Mouse (Mus musculus): ENCODE measurements at regions not wholly inside any gene's neighbourhood (a gene's known extent, or its start where the extent isn't known, plus 50 kb on each side); places are given as distances from the start of the nearest gene placed in this dataset.
A peak's percentile ranks its signal among the peaks of the same experiment; 100 is the strongest.

DNA sequence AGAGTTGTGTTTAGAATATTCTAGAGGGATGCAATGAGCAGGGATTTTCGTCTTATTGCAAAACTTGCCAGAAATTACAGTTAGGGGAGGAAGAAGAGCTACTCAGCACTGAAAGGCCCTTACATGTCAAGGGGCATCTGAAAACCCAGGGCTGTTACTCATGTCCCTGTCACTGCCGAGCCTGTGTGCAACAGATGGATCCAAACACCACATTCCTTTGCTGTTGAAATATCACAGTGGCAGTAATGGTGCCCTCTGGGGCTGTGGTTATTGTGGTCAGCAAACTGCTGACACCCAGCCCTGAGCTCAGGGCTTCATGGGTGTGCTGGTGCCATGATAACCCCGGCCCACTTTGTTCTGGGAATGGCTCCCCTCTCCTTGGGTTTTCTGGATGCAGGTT, 114.3 kb upstream of the Ercc6l2 start:
- DNase-seq, result no peak

DNA sequence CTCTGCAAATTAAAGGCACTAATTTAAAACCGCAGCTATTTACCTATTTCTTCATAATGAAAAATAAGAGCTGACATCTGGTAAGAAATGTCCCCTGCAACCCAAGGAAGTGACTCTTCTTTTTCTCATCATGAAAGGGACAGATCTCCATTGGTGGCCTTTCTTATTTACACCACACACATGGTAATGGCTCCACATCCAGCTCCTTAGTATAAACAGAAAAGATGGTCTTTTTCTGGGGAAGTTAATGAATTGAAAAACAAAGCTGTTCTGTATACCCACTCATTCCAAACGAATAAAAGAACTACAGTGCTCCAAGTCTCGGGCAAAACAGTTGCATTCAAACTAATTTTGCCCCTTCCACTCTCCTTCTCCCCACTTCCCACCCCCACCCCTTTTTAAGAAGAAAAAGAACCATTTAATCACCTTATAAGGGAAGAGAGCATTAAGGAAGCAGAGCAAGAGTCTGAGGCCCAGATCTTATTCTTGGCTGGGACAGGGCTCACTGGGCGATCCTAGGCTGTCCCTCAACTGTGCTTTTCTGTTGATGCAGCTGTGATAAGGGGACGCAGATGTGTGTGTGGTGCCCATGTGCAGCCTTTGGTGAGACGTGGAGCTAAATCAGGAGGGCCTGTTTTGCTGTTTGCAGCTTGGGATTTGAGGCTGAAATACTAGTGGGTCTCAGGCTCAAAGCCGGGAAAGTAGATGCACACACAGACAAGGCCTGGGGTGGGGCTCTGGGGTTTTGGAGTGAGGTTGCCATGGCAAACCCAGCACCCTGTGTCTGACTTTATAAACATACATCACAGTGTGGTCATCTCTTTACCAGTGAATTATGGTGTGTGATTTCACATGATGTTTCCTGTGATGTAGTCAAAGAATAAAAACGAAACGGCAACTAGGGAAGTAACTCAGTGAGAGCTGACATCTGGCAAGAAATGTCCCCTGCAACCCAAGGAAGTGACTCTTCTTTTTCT, 113.6 kb upstream of the Ercc6l2 start:
- DNase-seq, result no peak

DNA sequence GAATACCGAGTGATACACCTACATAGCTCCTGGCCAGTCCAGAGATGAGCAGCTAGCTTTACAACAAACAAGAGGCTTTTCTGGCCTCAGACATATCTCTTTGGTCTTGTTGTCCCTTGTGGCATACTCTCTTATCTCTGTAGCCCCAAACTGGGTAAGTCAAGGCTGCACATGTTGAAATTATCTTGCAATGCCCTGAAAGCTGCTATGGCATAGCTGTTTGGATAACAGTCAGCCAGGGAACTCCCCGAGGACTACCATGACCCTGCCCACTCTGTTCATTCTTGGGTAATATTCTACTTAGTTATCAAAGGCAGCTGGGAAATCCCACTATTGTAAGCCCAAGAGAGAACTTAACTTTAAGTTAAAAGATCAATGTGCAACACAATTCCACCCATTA, 106.5 kb upstream of the Ercc6l2 start:
- no peak for DNase-seq

DNA sequence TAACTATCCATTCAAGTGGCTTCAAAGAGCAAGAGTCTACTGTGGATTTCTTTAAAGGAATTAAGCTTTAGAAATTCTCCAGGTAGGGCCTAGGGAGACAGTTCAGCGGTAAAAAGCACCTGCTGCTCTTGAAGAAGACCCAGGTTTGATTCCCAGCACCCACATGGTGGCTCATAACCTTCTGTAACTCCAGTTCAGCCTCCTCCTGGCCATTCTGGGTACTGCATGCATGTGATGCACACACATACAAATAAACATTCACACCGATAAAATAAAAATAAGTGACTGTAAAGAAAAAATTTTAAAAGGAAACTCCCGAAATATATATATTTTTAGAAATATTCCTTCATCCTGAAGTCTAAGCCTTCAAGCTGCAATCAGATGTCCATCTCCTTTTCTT, 101.9 kb upstream of the Ercc6l2 start:
- DNase-seq, result no peak

DNA sequence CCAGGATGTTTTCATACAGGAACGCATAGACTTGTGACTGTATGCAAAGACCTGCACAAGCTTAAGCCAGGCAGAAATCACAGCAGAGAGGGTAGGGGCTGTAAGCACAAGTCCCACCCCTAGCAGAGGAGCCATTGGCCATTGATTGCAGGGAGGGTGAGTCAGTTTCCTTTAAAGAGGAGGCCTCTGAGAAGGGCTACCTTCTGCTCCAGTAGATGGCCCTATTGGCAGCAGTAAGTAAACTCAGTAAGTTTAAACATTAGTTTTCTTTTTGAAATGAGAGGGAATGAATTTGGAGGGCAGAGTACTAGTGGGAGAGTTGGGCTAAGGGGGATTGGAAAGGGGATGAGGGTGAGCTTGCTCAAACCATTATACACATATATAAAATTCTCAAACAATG, 98.5 kb upstream of the Ercc6l2 start:
- no peak for DNase-seq

DNA sequence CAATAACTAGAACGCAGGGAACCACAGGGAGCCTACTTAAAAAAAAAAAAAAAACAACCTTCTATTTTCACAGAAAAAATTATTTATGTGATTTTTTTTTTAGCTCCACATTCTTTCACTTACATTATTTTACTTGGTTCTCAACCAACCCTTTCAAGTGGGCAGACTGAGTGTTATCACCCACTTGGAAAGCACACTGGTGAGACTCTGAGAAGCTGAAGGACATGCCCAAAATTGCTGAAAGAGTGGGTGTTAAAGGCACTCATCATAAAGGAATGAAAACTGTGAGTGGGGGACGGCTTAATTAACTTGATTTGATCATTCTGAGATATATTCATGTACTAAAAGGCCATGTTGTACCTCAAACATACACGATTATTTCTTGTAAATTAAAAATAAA, 97.8 kb upstream of the Ercc6l2 start:
- no peak for DNase-seq

DNA sequence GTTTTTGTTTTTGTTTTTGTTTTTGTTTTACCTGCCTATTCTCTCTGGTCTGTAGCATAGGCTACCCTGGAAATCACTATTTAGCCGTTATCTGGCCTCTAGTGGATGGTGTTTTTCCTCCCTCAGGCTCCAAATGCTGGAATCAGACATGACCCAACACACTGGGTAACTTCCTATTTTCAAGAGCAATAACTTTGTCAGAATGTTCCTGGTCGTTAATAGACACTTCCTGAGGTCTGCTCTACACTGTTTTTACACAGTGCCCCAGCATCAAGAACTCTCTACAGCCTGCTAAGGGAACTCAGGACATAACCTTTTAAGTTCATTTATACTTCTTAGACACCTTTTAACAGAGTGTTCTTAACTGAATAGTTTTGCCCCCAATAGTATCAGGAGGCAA, 96.3 kb upstream of the Ercc6l2 start:
- no peak for DNase-seq

DNA sequence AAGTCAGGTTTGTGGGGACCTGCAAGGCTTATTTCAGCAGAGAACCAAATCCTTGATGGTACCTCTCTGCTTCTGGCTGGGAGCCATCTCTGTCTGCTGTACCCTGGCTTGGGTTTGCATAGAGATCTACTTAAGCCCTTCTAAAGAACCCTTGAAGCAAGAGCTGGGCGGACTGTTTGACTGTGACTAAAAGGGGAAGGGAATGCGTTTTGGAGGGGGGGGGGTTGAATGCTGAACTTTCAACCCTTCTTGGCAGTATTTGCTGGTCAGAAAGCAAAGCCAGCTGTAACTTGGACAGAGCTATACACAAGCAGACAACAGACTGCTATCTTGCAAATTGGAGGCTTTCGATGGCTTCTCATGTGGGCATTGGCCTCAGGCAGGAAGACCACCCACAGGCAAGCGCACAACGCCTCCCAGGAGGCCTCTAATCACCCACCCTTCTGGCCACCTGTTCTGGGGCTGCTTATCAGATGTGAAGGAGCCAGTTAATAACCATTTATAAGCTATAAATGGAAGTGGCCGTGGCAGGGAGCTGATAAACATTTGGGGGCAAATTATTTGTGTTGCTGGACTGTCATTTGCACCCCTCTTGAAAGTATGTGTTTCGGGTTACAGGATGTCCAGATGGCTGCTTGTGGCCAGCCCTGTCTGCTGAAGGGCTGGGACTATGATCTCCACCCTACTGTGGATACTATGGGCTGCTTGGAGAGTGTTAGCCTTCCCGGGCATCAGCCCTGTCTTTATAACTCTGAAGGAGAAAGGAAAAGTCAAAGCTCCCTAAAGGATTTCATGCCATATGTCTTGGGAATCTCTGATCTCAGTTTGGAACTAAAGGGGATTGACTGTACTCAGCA, 95.5 kb upstream of the Ercc6l2 start:
- no peak for DNase-seq

DNA sequence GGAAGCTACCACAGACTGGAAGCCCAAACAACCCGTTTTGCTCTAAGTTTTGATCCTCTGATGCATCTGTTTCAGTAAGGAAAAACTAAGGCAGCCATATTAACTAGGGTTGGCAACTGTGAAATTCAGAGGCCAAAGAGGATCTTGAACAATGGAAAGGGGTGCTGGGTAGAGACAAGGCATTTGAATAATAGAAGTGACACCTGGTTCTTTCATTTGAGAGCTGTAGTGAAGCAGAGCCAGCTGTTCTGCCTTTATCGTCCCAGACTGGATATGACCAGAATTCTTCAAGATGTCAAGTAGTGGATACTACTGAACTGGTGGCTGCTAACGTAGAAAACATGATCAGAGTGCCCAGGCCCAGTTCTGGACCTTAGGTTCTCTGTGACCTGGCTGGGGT, 94.4 kb upstream of the Ercc6l2 start:
- no peak for DNase-seq

DNA sequence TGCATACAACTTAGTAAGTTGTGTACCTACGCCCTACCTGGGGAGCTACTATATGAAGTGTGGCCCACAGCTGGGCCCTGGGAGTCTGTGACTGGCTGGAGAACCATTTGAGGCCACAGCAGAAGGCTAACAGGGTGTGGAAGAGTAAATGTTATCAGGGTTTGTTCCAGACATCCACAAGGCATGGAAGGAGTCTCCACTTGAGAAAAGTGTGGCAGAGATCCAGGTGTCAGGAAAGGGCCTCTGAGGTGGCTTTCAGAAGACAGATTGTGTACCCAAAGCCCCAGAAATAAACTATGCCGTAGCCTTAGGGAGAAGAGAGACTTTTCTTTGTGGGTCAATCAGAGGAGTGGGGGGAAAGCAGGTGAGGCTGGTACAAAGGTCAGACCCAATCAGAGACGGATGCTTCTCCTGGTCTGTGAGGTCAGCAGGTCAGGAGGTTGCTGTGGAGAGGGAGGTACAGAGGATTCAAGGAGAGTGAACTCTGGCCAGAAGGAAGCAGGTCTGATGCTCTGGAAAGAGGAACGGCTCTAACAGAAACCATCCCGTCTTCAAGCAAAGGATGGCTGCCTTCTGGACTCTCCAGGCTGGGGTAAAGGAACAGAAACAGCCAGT, 93.9 kb upstream of the Ercc6l2 start:
- no peak for DNase-seq

DNA sequence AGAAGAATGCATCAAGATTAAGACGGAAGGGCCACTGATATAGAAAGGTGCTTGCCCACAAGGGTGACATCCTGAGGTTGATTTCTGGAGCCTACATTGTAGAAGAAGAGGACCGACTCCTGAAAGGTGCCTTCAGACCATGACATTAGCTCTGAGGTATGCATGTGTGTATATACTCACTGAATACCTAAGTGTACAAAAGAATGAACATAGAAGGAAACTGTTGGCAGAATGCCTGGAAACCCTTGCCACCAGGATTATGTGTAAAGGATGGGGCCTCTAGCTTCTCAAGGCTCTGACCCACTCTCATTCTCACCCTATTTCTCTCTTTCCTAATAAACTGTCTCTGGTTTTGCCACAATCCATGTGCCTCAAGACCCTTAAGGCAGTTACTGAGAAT, 90.7 kb upstream of the Ercc6l2 start:
- DNase-seq, result no peak

DNA sequence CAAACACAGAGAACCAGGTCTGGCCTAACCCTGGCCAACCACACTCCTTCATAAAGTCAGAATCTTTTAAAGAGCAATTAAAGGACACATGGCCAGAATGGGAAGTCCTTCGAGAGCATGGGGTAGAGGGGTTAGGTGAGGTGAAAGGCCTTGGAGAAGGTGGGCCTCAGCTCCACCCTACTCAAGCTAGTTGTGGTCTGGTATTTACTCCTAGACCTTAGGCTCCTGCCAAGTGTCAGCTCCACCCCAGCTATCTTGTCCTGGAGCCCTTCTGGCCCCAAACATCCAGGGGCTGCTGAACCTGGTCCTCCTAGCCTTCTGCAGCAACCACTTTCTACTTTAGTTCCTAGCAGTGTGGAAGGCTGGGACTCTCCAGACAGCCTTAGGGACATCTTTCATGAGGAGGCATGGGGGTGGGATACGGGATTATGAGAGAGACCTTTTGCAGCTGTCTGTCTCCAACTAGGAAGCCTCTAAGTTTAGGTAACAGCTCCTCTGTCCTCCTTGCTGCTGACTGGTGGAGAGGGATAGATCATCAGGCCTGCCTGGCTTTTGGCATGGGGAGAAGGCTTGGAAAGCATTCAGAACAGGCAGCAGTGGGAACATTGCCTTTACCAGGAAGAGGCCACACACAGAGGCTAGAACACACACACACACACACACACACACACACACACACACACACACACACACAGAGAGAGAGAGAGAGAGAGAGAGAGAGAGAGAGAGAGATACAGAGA, 90.0 kb upstream of the Ercc6l2 start:
- DNase-seq, result no peak

DNA sequence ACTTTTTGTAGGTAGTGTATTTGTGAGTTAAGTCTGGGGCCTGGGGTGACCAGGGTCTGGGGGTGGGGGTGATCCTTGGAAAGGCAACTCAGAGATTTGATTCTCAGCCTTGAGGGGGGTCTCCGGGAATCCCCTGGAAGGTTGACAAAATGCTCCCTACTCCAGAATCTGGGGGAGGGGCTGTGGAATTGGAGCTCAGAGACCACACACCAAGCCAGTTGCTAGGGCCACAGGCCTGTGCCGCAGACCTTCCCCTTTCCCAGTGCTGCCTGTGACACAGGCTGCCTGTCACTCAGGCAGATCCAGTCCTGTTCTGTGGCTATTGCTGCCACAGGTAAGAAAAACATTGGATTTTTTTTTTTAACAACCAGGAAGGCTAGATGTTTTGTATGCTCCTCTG, 89.0 kb upstream of the Ercc6l2 start:
- no peak for DNase-seq

DNA sequence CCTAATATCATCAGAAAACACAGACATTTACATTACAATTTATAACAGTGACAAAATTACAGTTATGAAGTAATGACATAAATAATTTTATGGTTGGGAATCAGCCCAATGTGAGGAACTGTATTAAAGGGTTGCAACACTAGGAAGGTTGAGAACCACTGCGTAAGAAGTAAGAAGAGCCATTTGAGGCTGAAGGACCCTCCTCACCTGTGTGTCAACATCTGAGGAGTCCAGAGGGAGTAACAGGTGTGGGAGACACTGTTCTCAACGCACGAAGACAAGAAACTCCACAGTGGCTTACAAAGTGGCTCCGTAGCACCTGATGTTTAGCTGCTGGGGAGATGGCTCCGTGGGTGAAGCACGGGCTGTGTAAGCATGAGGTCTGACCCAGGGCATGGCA, 88.5 kb upstream of the Ercc6l2 start:
- no peak for DNase-seq

DNA sequence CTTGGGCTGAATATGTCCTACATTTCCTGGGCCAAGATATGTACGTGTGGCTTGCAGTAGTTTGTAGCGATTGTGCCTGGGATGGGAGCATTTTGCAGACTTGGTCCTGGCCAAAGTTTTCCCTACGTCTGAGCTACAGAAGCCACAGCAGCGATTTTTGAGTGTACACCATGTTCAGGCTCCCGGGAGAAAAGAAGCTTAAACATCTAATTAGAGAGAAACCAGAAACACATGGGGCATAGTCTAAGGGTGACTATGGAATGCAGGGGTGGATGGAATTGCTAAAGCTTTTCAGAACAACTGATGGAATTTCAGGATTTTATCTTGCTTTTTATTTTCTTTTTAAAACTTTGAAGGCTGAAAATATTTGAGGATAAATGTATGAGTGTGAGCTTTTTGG, 79.3 kb upstream of the Ercc6l2 start:
- no peak for DNase-seq

DNA sequence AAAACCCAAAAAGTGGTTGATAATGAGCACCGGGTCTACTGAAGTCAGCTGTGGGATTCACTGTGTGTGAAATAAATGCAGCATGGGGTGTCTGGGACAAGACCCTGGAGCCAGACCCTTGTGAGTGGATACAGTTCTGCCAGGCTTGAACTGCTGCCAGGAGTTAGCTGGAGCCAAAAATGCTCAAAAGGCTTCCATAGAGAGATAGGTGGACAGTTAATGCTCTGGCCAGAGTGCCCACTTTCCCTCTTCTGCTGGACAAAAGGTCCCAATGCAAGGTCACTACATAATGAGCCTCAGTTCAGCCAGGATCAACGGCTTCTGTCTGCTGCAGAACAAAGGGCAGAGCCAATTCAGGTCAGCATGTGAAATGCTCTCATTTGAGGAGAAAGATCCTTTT, 73.2 kb upstream of the Ercc6l2 start:
- peak; percentile 6 for DNase-seq

DNA sequence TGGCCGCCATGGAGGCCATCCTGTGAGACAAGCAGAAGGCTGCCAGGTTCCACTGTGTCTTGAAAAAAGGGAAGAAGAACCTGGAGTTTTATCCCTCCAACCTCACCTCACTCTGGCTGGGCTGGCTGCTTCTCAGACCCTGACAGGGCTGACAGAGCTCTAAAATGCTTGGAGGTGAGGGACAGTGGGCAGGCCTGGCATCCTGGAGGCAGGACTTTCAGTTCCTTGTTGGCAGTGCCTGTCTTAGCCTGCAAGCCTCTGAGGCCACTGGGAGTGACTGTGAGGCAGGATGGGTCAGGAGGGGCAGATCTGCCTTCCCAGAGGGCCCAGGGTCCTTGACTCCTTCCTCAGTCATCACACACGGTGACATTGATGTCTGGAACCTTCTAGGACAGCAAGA, 66.3 kb upstream of the Ercc6l2 start:
- DNase-seq, result no peak

DNA sequence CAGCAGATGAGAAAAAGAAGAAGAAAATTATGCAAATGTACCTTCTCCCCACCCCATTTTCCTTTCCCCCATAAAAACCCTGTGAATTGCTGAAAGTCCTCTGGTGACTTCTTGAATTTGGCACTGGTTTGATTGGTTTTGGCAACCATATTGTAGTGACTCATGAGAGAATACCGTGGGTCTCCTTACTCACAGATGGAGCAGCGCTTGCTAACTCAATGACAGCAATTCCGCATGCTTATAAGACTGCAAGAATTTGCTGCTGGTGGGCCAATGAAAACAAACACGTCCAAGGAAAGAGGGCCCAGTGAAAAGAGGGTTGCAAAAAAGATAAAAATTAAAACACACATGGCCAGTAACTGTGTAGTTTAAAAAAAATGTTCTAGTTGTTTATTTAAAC, 65.0 kb upstream of the Ercc6l2 start:
- no peak for DNase-seq

DNA sequence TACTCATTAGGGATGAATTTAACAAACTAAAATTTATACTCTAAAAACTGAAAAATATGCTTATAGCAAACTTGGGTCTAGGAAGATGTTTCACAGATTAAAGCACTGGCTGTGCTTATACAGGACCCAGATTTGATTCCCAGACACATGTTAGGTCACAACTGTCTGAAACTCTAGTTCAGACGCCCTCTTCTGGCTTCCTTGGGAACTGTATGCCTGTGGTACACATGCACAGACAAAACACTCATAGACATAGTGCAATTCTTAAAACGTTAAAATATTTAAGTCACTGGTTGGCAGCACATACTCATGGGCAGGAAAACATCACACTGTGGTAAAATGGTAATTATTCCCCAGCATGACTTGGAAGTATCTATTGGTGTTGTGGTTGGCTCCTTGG, 63.8 kb upstream of the Ercc6l2 start:
- DNase-seq, result no peak

DNA sequence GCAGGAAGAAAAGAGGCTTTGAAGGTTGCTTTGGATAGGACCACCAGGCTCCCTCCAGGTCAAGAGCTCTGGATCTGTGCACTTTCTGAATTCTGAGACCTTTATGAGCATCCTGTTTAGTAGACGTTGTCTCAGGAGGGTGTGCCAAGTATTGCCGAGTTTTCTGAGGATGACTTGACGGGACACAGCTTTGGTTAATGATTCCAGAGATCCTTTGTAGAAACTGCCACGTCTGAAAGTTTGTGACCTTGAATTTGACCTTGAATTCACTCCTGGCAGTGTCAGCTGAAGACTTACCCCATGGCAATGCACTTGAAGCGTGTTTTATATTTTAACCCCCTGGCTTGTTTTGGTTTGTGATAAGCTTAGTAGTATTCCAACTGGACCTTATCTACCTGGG, 58.0 kb upstream of the Ercc6l2 start:
- DNase-seq, result no peak

DNA sequence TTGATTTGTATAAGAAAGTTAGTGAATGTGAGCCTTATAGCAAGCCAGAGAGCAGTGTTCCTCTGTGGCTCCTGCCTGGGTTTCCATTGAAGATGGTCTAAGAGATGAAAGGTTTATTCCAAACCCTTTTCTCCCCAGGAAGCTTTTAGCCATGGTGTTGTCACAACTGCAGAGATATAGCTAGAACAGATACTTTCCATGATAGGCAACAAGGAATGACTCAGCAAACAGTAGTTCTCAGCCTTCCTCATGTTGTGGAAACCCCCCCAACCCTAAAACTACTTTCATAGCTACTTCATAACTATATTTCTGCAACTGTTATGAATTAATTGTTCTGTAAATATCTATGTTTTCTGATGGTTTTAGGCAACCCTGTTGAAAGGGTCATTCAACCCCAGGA, 53.5 kb upstream of the Ercc6l2 start:
- no peak for DNase-seq

Data from right cerebral cortex, adult 18-20 months (tissue).